Mouse (Mus musculus) hematopoietic stem cell, adult 5-6 weeks (primary cell): Measurements from ENCODE around the gene Elmod1. TPM values are rescaled to one million over a fixed set of nuclear protein-coding genes. Genes with fewer than 3 reads are reported as not detected.
"Not testable (repeated sequence)": the region's sequence is repeated elsewhere in the genome, so short reads cannot be mapped to it uniquely, and the experiment has no call there.

Experiments used
- ATAC-seq, 2 experiments: fragments of 125-278 bp in 1 of 2; replicated peaks in 1 of 2; 2 replicates each; pipeline ENCODE4 v1.8.0; 2016 to 2017; ENCODE audit warnings: inconsistent platforms in 2 of 2, mild to moderate bottlenecking in 2 of 2, moderate number of reproducible peaks in 2 of 2, low read depth in 1 of 2, moderate TSS enrichment in 1 of 2; ENCODE audit not compliant: low FRiP score in 2 of 2, poor library complexity in 2 of 2, severe bottlenecking in 2 of 2, insufficient read depth in 1 of 2, low TSS enrichment in 1 of 2
- total RNA-seq: library from RNA; stranded (forward); fragments of 172-1452, 232-1000 nt; gene quantifications from 2 replicates; pipeline ENCODE4 v1.2.3, GENCODE M21; 2017

The Elmod1 gene
- not detected in 2 replicates for total RNA-seq

GRCm38 (mm10) chr9:53975122-53975518, at the start of gene Elmod1:
TSS of gene Elmod1 (minus strand) at chr9:53975301.
- ATAC-seq, result peak in 1 of 2 experiments; percentile 25; a peak in 1 of 4 replicates

GRCm38 (mm10) chr9:54022795-54023194, 47.7 kb upstream of the Elmod1 start:
- peak; percentile 99 to 100 for ATAC-seq

GRCm38 (mm10) chr9:53994528-53994927, 19.4 kb upstream of the Elmod1 start:
- ATAC-seq, result no peak

- not testable (repeated sequence) for ATAC-seq
Measured at GRCm38 (mm10) chr9:53992567-53992966, 17.5 kb upstream of the Elmod1 start.

- peak in 1 of 2 experiments; percentile 51; a peak in 2 of 4 replicates for ATAC-seq
Measured at GRCm38 (mm10) chr9:53990921-53991320, 15.8 kb upstream of the Elmod1 start.

GRCm38 (mm10) chr9:53986972-53987371, 11.9 kb upstream of the Elmod1 start:
- ATAC-seq, result no peak

GRCm38 (mm10) chr9:53984868-53985267, 9.8 kb upstream of the Elmod1 start:
- 0 out of 4 replicates have a peak, but pooled peaks of 1 of the 2 experiments have one; percentile 37 for ATAC-seq

- ATAC-seq, result no peak; a peak in 1 of 4 replicates
Measured at GRCm38 (mm10) chr9:53974328-53975121, 576 bp downstream of the Elmod1 start.

GRCm38 (mm10) chr9:53973929-53974327, 1.2 kb downstream of the Elmod1 start:
- no peak for ATAC-seq

- ATAC-seq, result no peak
Measured at GRCm38 (mm10) chr9:53973241-53973640, 1.9 kb downstream of the Elmod1 start.

- ATAC-seq, result no peak
Measured at GRCm38 (mm10) chr9:53972358-53972757, 2.7 kb downstream of the Elmod1 start.

GRCm38 (mm10) chr9:53967610-53968368, 7.3 kb downstream of the Elmod1 start:
- ATAC-seq, result no peak

GRCm38 (mm10) chr9:53957021-53957420, 18.1 kb downstream of the Elmod1 start:
- ATAC-seq, result no peak

GRCm38 (mm10) chr9:53954853-53955252, 20.2 kb downstream of the Elmod1 start:
- ATAC-seq, result no peak

- no peak for ATAC-seq
Measured at GRCm38 (mm10) chr9:53947463-53947862, 27.6 kb downstream of the Elmod1 start.

GRCm38 (mm10) chr9:53938555-53938954, 36.5 kb downstream of the Elmod1 start:
- ATAC-seq, result no peak

GRCm38 (mm10) chr9:53934179-53934578, 40.9 kb downstream of the Elmod1 start:
- 0 out of 4 replicates have a peak, but pooled peaks of 1 of the 2 experiments have one; percentile 27 for ATAC-seq

GRCm38 (mm10) chr9:53933375-53933774, 41.7 kb downstream of the Elmod1 start:
- no peak for ATAC-seq
